Mouse (Mus musculus): ENCODE data around the gene Syt16. TPM values are rescaled to one million over a fixed set of nuclear protein-coding genes. Genes with fewer than 3 reads are reported as not detected.

Gene Syt16
- total RNA-seq, 1 experiment from 2014 or later = not detected

GRCm38 (mm10) chr12:74002449-74002848 is 5.0 kb downstream of the Syt16 start:
- no peak for ATAC-seq (replicated peaks; ENCODE audit: low read depth, poor library complexity, severe bottlenecking)

- ATAC-seq (replicated peaks; ENCODE audit: low read depth, poor library complexity, severe bottlenecking) = peak; percentile 90
These were observed 12.0 kb downstream of the Syt16 start for GRCm38 (mm10) chr12:74009448-74009911.

GRCm38 (mm10) chr12:74013739-74014138 is 16.3 kb downstream of the Syt16 start:
- ATAC-seq (replicated peaks; ENCODE audit: low read depth, poor library complexity, severe bottlenecking) = peak; percentile 81

- ATAC-seq (replicated peaks; ENCODE audit: low read depth, poor library complexity, severe bottlenecking) = peak; percentile 62
These were observed 17.3 kb downstream of the Syt16 start for GRCm38 (mm10) chr12:74014739-74015270.

GRCm38 (mm10) chr12:74015491-74015890 is 18.0 kb downstream of the Syt16 start:
- ATAC-seq (replicated peaks; ENCODE audit: low read depth, poor library complexity, severe bottlenecking) = no peak

- ATAC-seq (replicated peaks; ENCODE audit: low read depth, poor library complexity, severe bottlenecking) = no peak
These were observed 25.8 kb downstream of the Syt16 start for GRCm38 (mm10) chr12:74023260-74023659.

GRCm38 (mm10) chr12:74024912-74025311 is 27.5 kb downstream of the Syt16 start:
- no peak for ATAC-seq (replicated peaks; ENCODE audit: low read depth, poor library complexity, severe bottlenecking)

GRCm38 (mm10) chr12:74043225-74043624 is 45.8 kb downstream of the Syt16 start:
- ATAC-seq (replicated peaks; ENCODE audit: low read depth, poor library complexity, severe bottlenecking) = no peak

GRCm38 (mm10) chr12:74043755-74044154 is 46.3 kb downstream of the Syt16 start:
- no peak for ATAC-seq (replicated peaks; ENCODE audit: low read depth, poor library complexity, severe bottlenecking)

- ATAC-seq (replicated peaks; ENCODE audit: low read depth, poor library complexity, severe bottlenecking) = no peak
These were observed 46.8 kb downstream of the Syt16 start for GRCm38 (mm10) chr12:74044241-74044640.

- ATAC-seq (replicated peaks; ENCODE audit: low read depth, poor library complexity, severe bottlenecking) = 0 out of 2 replicates have a peak, but pooled peaks have one; percentile 45
These were observed 58.0 kb downstream of the Syt16 start for GRCm38 (mm10) chr12:74055336-74055931.

GRCm38 (mm10) chr12:74056162-74056561 is 58.7 kb downstream of the Syt16 start:
- no peak for ATAC-seq (replicated peaks; ENCODE audit: low read depth, poor library complexity, severe bottlenecking)

- ATAC-seq (replicated peaks; ENCODE audit: low read depth, poor library complexity, severe bottlenecking) = no peak
These were observed 65.1 kb downstream of the Syt16 start for GRCm38 (mm10) chr12:74062547-74062946.

GRCm38 (mm10) chr12:74068912-74069311 is 71.5 kb downstream of the Syt16 start:
- ATAC-seq (replicated peaks; ENCODE audit: low read depth, poor library complexity, severe bottlenecking) = no peak

GRCm38 (mm10) chr12:74075590-74075989 is 78.1 kb downstream of the Syt16 start:
- ATAC-seq (replicated peaks; ENCODE audit: low read depth, poor library complexity, severe bottlenecking) = no peak

- ATAC-seq (replicated peaks; ENCODE audit: low read depth, poor library complexity, severe bottlenecking) = no peak
These were observed 78.6 kb downstream of the Syt16 start for GRCm38 (mm10) chr12:74076091-74076490.

GRCm38 (mm10) chr12:74081122-74081521 is 83.7 kb downstream of the Syt16 start:
- no peak for ATAC-seq (replicated peaks; ENCODE audit: low read depth, poor library complexity, severe bottlenecking)

- no peak for ATAC-seq (replicated peaks; ENCODE audit: low read depth, poor library complexity, severe bottlenecking)
These were observed 86.9 kb downstream of the Syt16 start for GRCm38 (mm10) chr12:74084389-74084788.

GRCm38 (mm10) chr12:74087086-74087485 is 89.6 kb downstream of the Syt16 start:
- ATAC-seq (replicated peaks; ENCODE audit: low read depth, poor library complexity, severe bottlenecking) = no peak

- ATAC-seq (replicated peaks; ENCODE audit: low read depth, poor library complexity, severe bottlenecking) = no peak
These were observed 92.1 kb downstream of the Syt16 start for GRCm38 (mm10) chr12:74089342-74090131.

- no peak for ATAC-seq (replicated peaks; ENCODE audit: low read depth, poor library complexity, severe bottlenecking)
These were observed 95.1 kb downstream of the Syt16 start for GRCm38 (mm10) chr12:74092546-74092945.

All from common myeloid progenitor, adult 5-6 weeks (primary cell).